Mouse (Mus musculus) splenic B cell, adult 2 months (primary cell): ENCODE measurements around the gene Snx3.

Experiments used
- DNase-seq: peaks from one replicate; pipeline ENCODE4 v3.0.0-alpha.2; 2011; ENCODE audit warnings: low read depth, low spot score
- H3K27me3 ChIP-seq: 2 replicates; pipeline ENCODE4 v1.6.1; 2012; ENCODE audit warnings: mild to moderate bottlenecking, low read length, moderate library complexity, mixed read lengths; ENCODE audit not compliant: control insufficient read depth, poor library complexity, insufficient read depth, severe bottlenecking
- H3K36me3 ChIP-seq: 2 replicates; pipeline ENCODE4 v1.6.1; 2012; ENCODE audit warnings: mild to moderate bottlenecking, low read length, moderate library complexity, mixed read lengths; ENCODE audit not compliant: control insufficient read depth, poor library complexity, insufficient read depth, severe bottlenecking

Gene Snx3

DNA sequence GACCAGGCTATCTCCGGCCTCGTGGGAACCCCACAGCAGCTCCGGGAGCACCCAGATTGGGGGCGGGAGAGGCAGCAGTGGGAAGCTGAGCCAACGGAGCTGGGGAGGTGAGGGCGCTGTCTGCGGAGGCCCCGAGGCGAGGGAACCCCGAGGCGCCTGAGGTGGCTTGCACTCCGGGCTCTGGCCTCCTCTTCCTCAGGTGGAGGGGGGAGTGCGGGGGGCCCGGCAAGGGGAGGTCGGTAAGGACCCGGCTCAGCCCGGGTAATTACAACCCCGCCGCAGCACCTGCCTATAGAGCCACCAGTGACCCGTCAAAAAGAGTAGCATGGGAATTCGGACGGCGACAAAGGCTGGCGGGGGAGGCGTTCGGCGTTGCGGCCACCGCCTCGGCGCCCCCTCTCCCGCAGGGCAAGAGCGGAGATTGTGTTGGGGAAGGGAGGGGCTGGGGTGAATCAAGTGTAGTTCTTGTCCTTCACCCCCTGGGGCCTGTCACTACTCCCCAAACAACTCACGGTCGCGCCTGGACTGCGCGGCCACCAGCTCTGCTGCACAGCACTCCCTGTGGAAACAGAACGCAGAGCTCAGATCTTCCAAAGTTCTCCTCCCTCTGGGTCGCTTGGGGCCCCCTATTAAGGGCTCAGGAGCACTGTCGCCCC lies 77.8 kb downstream of the Snx3 start:
- no peak for DNase-seq
- peaks cover 6% of the 10 kb centered on the region; the same call in 1 of the 2 replicates for H3K27me3 ChIP-seq
- H3K36me3 ChIP-seq, result no peaks in the 10 kb centered on the region

DNA sequence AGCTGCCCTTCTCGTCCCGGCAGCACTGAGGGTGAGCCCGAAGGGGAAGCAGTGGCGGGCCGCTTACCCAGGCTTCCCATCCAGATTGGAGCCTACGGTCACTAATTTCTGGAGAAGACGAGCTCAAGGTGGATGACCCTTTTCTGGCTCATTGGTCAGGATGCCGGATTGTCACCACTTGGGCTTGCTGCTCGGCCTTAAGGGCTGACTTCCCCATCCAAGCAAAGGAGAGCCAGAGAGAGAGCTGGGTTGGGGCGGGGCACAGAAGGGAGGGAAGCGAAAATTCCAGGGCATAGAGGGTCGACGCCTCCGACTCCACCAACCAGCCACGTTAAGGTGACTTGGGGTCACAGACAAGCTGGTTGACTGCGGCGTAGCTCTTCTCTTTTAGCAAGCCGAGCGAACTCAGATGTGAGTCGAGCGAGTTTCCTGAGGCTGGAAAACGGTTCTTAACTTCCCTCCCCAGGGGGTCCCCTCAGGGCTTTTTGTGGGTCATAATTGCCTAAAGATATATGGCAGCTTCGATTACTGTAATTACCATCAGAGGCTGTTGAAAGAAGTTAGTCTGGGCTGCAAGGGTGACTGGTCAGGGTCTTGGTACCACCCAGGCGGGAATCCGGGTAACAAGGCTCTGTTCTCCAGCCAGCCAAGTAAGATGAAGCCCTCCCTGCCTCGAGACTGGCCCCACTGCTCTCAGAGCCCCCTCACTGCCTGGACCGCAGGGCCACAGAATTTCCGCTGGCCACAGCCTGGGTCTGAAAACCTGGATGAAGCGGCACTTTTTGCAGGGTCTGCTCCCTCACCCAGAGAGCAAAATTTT lies 78.5 kb downstream of the Snx3 start:
- Histone ChIP-seq H3K36me3 (no peaks in the 10 kb centered on the region), H3K27me3 (peaks cover 6% of the 10 kb centered on the region; the same call in 1 of the 2 replicates)
- DNase-seq, result no peak

- no peak for DNase-seq
- peaks cover 6% of the 10 kb centered on the region; the same call in 1 of the 2 replicates for H3K27me3 ChIP-seq
Observed at GRCm38 (mm10) chr10:42580951-42581277, 79.1 kb downstream of the Snx3 start.

DNA sequence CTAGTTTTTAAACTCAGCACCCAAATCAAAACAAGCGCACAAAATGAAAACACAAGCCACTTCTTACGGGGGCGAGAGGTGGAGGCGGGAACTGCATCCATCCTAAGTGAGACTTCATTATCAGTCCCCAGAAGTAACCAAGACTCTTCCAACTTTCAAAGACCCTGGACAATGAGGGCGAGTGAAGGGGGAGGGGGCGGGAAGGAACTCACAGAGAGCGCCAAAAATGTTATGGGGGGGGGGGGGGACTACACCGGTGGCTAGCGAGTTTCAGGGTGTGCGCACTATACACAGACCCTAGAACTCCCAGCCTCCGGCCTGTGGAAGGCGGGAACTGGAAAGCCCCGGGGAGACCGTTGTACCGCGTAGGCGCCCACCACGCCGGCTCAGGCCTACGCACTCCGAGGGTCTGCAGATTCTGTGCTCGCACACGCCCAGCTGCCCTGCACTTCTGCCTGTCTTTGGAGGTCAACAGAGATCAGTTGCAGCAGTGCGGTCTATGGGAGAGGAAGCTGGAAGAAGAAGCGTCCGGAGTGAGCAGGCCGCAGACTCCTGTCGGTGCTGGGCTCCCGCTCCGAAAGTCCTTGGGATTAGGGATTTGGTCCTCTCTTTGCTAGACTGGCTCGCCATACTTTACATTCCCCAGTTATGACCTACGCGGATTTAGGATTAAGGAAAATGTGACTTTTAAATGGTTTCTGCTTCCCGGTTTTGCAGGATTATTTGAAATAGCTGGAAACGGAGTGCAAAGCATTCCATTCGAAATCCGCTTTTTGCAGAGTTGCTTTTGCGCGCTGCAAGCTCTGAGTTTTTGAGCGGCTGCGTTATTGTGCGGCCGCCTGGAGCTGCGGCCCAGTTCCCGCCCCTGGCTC lies 80.1 kb downstream of the Snx3 start:
- DNase-seq, result no peak

More at GRCm38 (mm10) chr10:42580951-42581277, 79.1 kb downstream of the Snx3 start:
- no peaks in the 10 kb centered on the region for H3K36me3 ChIP-seq

GRCm38 (mm10) chr10:42582566-42583110 lies 80.8 kb downstream of the Snx3 start:
- H3K27me3 ChIP-seq, result peaks cover 7% of the 10 kb centered on the region; the same call in 1 of the 2 replicates
- no peak for DNase-seq
- no peaks in the 10 kb centered on the region for H3K36me3 ChIP-seq

More for the DNA sequence above, 80.1 kb downstream of the Snx3 start:
- Histone ChIP-seq H3K36me3 (no peaks in the 10 kb centered on the region), H3K27me3 (peaks cover 7% of the 10 kb centered on the region; the same call in 1 of the 2 replicates)

- no peaks in the 10 kb centered on the region for H3K36me3 ChIP-seq
- peaks cover 7% of the 10 kb centered on the region; the same call in 1 of the 2 replicates for H3K27me3 ChIP-seq
Observed at GRCm38 (mm10) chr10:42583157-42583872, 81.5 kb downstream of the Snx3 start, which contains the start of the genes Nr2e1 and Ostm1. Gene Nr2e1, minus strand, starts transcription at chr10:42583632. Gene Ostm1, plus strand, starts transcription at chr10:42583822.

GRCm38 (mm10) chr10:42583902-42584435 lies 82.1 kb downstream of the Snx3 start:
- DNase-seq, result no peak
- Histone ChIP-seq H3K36me3 (no peaks in the 10 kb centered on the region), H3K27me3 (peaks cover 7% of the 10 kb centered on the region; the same call in 1 of the 2 replicates)

More at GRCm38 (mm10) chr10:42583157-42583872, 81.5 kb downstream of the Snx3 start, which contains the start of the genes Nr2e1 and Ostm1:
- no peak for DNase-seq

DNA sequence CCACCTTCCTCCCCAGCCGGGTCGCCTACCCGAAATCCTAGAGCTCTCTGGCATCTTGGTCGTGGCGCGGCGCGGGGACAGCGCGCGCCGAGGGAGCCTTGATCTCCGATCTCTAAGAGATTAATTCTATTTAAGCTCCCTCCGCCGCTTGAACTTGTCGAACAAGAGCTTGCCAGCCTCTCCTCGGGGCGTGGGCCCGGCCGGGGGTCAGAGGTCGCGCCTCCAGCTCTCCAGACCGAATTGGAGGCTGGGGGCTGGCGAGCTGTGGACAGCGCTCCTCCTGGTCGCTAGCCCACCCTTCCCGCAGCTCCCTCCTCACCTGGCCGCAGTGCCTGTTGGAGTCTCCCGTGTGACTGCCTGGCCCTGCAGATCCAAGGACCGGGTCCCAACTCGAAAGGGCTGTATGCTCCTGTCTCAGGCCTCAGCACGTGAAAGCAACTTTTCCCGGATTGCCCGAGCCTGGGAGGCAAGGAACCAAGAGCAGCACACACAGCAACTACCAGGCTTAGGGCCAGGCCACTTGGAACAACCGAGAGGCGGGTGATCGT lies 82.7 kb downstream of the Snx3 start:
- no peak for DNase-seq
- Histone ChIP-seq H3K36me3 (no peaks in the 10 kb centered on the region), H3K27me3 (peaks cover 7% of the 10 kb centered on the region; the same call in 1 of the 2 replicates)
